Mouse (Mus musculus) G1E (cell line): ENCODE results near the gene Hist1h4a. TPM values are rescaled to one million over a fixed set of nuclear protein-coding genes. Genes with fewer than 3 reads are reported as not detected.

Experiments
- ATAC-seq: 2 replicates; pipeline ENCODE4 v1.8.0; 2016; ENCODE audit warnings: mild to moderate bottlenecking; ENCODE audit not compliant: insufficient number of reproducible peaks, poor library complexity, low FRiP score, severe bottlenecking; ENCODE audit errors: extremely low read depth
- DNase-seq: peaks from one replicate; pipeline ENCODE4 v3.0.0; 2012; ENCODE audit warnings: low spot score
- H3K27me3 ChIP-seq: 2 replicates; pipeline ENCODE4 v1.6.1; 2012; ENCODE audit warnings: mild to moderate bottlenecking, low read length, inconsistent platforms; ENCODE audit not compliant: insufficient read depth
- H3K36me3 ChIP-seq: replicated peaks from 2 replicates; pipeline ENCODE3; 2012; ENCODE audit warnings: mild to moderate bottlenecking, inconsistent platforms
- H3K4me1 ChIP-seq: 2 replicates; pipeline ENCODE4 v1.6.1; 2012; ENCODE audit warnings: low read depth, low read length, inconsistent platforms, mixed read lengths; ENCODE audit not compliant: insufficient read depth
- H3K4me3 ChIP-seq: 2 replicates; pipeline ENCODE4 v1.5.1; 2012; ENCODE audit warnings: low read depth, mild to moderate bottlenecking, inconsistent platforms, low read length, moderate library complexity, mixed read lengths
- H3K9me3 ChIP-seq: replicated peaks from 2 replicates; pipeline ENCODE4 v1.6.1; 2012; ENCODE audit warnings: inconsistent platforms
- CTCF ChIP-seq: IDR thresholded peaks from 2 replicates; pipeline ENCODE4 v1.5.1; 2012; ENCODE audit warnings: low read depth, low read length, inconsistent platforms, mixed read lengths
- GATA1 ChIP-seq: IDR thresholded peaks from 2 replicates; pipeline ENCODE4 v1.6.1; 2012; ENCODE audit warnings: borderline replicate concordance, low read length, inconsistent platforms, mixed read lengths
- GATA2 ChIP-seq: IDR thresholded peaks from 2 replicates; pipeline ENCODE4 v1.6.1; 2012; ENCODE audit warnings: low read depth, low read length, inconsistent platforms, borderline replicate concordance
- POLR2AphosphoS5 ChIP-seq: IDR thresholded peaks from 2 replicates; pipeline ENCODE4 v1.6.1; 2012; ENCODE audit warnings: low read depth, low read length, inconsistent platforms; ENCODE audit not compliant: insufficient replicate concordance
- TAL1 ChIP-seq: conservative IDR thresholded peaks from 2 replicates; pipeline ENCODE4 v1.6.1; 2012; ENCODE audit warnings: low read depth, low read length, inconsistent platforms, mixed read lengths
- polyA plus RNA-seq: library from polyadenylated mRNA; stranded (reverse); fragments of >175 nt; gene quantifications from 2 replicates; pipeline ENCODE4 v1.2.3, GENCODE M21; 2012
- total RNA-seq, 2 experiments: library from RNA; stranded (forward) in 1 of 2; stranded (reverse) in 1 of 2; fragments of 200-1000 nt in 1 of 2; fragments of >200 nt in 1 of 2; fragmentation: Nextera tagmentation in 1 of 2; gene quantifications; 2 replicates each; pipeline ENCODE4 v1.2.3; 2014 to 2017

The Hist1h4a gene
- 408 and 465 TPM in 2 replicates for total RNA-seq (2014; fragmentation: Nextera tagmentation)
- 867 and 973 TPM in 2 replicates for total RNA-seq (2017)
- 12.0 and 53.5 TPM in 2 replicates for polyA plus RNA-seq

GRCm38 (mm10) chr13:23760972-23761864 lies at the start of gene Hist1h4a:
TSS of gene Hist1h4a (minus strand) at chr13:23761230.
- TF ChIP-seq GATA2 (no peak), CTCF (no peak), GATA1 (no peak), TAL1 (no peak), POLR2AphosphoS5 (peak; percentile 90; the same call in 1 of the 2 replicates)
- DNase-seq = peak; percentile 74
- peak within 1 kb of the TSS; percentile 68 for H3K4me3 ChIP-seq
- no peaks in the 10 kb centered on the region for H3K9me3 ChIP-seq
- peak; percentile 45 for ATAC-seq
- peaks cover 47% of the 10 kb centered on the region for H3K4me1 ChIP-seq
- no peaks in the 10 kb centered on the region for H3K36me3 ChIP-seq
- H3K27me3 ChIP-seq = no peaks in the 10 kb centered on the region

- DNase-seq (no peak), ATAC-seq (no peak)
- Histone ChIP-seq H3K27me3 (peaks cover 11% of the 10 kb centered on the region), H3K9me3 (no peaks in the 10 kb centered on the region), H3K4me3 (no peak within 1 kb of the TSS), H3K4me1 (no peaks in the 10 kb centered on the region), H3K36me3 (no peaks in the 10 kb centered on the region)
- TF ChIP-seq GATA1 (no peak), POLR2AphosphoS5 (no peak), GATA2 (no peak), TAL1 (no peak), CTCF (no peak)
These were observed 45.5 kb upstream of the Hist1h4a start, which contains the start of gene Slc17a2 for GRCm38 (mm10) chr13:23806422-23807052. TSS of gene Slc17a2 (plus strand) at chr13:23806993.

GRCm38 (mm10) chr13:23804532-23804931 lies 43.5 kb upstream of the Hist1h4a start:
- ATAC-seq (no peak), DNase-seq (no peak)
- no peaks in the 10 kb centered on the region for H3K9me3 ChIP-seq
- no peaks in the 10 kb centered on the region for H3K4me1 ChIP-seq
- no peak overlapping the region for H3K4me3 ChIP-seq
- TF ChIP-seq TAL1 = no peak
- TF ChIP-seq POLR2AphosphoS5 = no peak
- TF ChIP-seq GATA2 = no peak
- TF ChIP-seq CTCF = no peak
- TF ChIP-seq GATA1 = no peak
- H3K27me3 ChIP-seq = peaks cover 11% of the 10 kb centered on the region
- H3K36me3 ChIP-seq = no peaks in the 10 kb centered on the region

DNA sequence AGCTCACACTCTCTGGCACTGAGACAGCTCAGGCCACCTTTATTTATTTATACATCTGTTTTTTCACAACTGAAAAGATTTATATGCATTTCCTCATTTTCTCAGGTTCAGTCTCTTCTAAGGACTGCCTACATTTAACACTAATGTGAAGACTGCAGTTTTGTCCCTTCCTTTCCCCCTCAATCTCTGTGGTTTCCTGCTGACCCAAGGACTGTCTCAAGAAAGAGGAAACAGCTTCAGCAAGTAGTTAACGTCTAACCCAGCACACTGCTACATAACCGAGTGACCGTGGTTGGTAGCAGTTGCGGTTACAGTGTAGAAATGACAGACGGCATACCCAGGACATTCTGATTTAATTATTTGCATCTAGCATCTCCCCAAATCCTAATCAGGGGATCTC lies 38.4 kb upstream of the Hist1h4a start:
- ATAC-seq = no peak
- Histone ChIP-seq H3K36me3 (no peaks in the 10 kb centered on the region), H3K4me3 (no peak overlapping the region), H3K9me3 (no peaks in the 10 kb centered on the region), H3K27me3 (peaks cover 3% of the 10 kb centered on the region; the same call in 1 of the 2 replicates), H3K4me1 (no peaks in the 10 kb centered on the region)
- no peak for DNase-seq
- TF ChIP-seq GATA2 = no peak
- no peak for TF ChIP-seq CTCF

GRCm38 (mm10) chr13:23792520-23792919 lies 31.5 kb upstream of the Hist1h4a start:
- Histone ChIP-seq H3K4me3 (no peak overlapping the region), H3K9me3 (no peaks in the 10 kb centered on the region), H3K36me3 (no peaks in the 10 kb centered on the region), H3K4me1 (no peaks in the 10 kb centered on the region), H3K27me3 (peaks cover 9% of the 10 kb centered on the region; the same call in 1 of the 2 replicates)
- ATAC-seq (no peak), DNase-seq (no peak)
- TF ChIP-seq TAL1 = no peak
- TF ChIP-seq CTCF = peak; percentile 50

DNA sequence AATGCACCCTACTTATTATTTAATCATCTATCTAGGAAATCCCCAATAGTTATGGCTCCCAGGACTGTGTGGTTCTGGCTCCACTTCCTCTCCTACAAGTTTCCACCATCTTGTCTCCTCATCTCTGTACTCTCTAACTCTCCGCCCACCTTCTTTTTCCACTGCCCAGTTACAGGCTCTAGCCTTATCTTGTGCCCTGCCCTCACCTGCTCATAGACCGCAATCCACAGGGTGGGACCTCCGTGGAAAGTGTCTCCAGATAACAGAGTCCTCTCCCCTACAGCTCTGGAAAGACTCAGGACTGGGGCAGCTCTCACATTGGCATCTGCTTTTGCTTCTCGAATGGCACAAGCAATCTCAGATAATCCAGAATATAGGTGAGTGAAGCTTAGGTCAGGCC lies 18.0 kb upstream of the Hist1h4a start:
- Histone ChIP-seq H3K27me3 (peaks cover 4% of the 10 kb centered on the region; the same call in 1 of the 2 replicates), H3K4me1 (peaks cover 6% of the 10 kb centered on the region), H3K4me3 (no peak overlapping the region), H3K9me3 (no peaks in the 10 kb centered on the region), H3K36me3 (no peaks in the 10 kb centered on the region)
- no peak for TF ChIP-seq TAL1
- no peak for TF ChIP-seq GATA2
- TF ChIP-seq POLR2AphosphoS5 = no peak
- no peak for TF ChIP-seq CTCF
- no peak for TF ChIP-seq GATA1
- DNase-seq (no peak), ATAC-seq (no peak)
